Mouse (Mus musculus): Measurements from ENCODE around the gene Bcl9l.

- TF ChIP-seq TAL1 (IDR thresholded peaks at IDR 0.05; ENCODE audit: low read length) (no peak), CTCF (IDR thresholded peaks at IDR 0.05 in 2 of 3, conservative IDR thresholded peaks at IDR 0.05 in 1 of 3; ENCODE audit: control insufficient read depth in 1 of 3, insufficient read depth in 1 of 3, low read depth in 2 of 3, low read length in 3 of 3, poor library complexity in 1 of 3, severe bottlenecking in 1 of 3) (no peak)
Measured at GRCm38 (mm10) chr9:44489651-44490085, 7.0 kb downstream of the Bcl9l start.
